Mouse (Mus musculus) telencephalon, adult 2 months (tissue): ENCODE results near the gene Uckl1.

ENCODE experiments used
- DNase-seq: peaks from one replicate; pipeline ENCODE4 v3.0.0-alpha.2; 2011; ENCODE audit warnings: low read depth, low spot score

Uckl1 gene

GRCm38 (mm10) chr2:181589732-181590105 is 5.0 kb upstream of the Uckl1 start:
- no peak for DNase-seq

DNA sequence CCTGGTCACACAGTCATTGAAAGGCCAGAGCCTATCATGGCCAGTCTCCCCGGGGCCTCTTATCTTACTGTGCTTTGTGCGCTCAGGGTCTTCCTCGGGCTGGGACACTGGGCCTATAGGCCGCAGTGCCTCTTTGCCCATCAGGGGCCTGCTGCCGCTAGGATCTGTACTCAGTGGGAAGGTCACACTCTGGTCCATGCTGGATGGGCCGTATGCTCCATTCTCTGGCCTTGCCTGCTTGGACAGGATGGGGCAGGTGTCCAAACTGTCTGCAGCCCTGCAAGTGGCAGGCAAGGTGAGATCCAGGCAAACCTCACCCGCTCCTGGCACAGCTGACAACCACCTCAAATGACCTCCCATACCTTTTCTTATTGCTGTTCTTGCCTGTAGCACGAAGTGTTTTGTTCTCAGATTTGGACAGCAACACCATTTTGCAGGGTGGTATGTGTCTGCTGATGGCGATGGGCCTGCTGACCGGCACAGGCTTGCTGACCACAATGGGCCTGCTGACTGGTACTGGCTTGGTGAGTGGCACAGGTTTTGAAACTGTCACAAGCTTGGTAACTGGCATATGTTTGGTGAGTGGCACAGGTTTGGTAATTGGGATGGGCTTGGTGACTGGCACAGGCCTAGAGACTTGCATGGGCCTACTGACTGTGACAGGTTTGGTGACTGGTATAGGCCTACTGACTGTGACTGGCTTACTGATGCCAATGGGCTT is 4.5 kb upstream of the Uckl1 start:
- no peak for DNase-seq

GRCm38 (mm10) chr2:181588229-181588780 is 3.6 kb upstream of the Uckl1 start:
- no peak for DNase-seq

- no peak for DNase-seq
These were observed 3.1 kb upstream of the Uckl1 start for GRCm38 (mm10) chr2:181587796-181588195.

- no peak for DNase-seq
These were observed 1.4 kb upstream of the Uckl1 start for GRCm38 (mm10) chr2:181586124-181586523.

DNA sequence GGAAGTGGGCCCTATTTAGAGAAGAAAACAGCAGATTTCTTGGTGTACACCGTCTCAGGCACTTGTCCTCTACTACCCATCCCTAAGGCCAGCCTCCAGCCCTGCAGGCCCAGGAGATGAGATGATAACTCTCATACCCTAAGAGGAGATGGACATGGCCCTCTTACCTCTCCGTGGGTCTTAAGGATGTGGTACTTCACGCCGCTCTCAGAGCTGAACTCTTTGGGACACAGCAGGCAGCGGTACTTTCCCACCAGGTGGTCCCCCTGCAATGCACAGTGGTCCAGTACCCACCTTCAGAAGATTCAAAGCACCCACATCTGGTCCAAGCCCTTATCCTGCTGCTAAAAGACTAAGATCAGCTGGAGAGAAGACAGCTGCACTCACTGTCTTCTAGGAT is 814 bp upstream of the Uckl1 start:
- DNase-seq, result no peak

DNA sequence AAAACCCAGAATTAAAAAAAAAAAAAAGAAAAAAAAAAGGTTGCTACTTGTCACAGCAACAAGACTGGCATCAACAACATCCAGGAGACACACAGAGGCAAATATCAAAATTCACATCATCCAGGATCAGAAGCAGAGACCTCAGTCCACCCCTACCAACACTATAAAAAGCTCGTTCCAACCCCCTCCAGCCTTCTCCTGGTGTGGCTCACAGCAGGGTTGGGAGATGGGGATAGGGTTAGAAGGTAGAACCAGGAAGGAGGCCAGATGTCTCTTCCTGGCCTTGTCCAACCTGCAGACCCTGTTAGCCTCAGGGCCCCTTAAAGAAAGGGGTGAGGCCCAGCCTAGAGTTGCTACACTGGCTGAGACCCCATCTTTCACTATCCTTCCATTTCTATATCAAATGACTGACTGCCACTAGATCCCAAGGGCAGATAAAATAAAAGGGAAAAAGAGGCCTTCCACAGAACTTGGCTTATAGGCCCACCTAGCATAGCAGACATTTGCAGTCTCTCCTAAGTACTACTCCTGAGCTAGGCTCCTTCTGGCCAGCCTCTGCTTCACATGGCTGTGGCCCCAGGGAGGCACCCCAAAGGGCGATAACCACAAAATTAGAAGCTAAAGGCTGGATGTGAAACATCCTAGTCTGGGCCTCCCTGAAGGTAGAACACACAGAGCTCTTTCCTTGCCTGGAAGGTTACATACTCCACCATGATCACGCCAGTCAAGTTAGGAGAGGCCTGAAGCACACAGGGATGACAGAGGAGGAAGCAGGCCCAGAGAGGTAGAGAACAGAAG is 1.0 kb downstream of the Uckl1 start:
- DNase-seq, result no peak

DNA sequence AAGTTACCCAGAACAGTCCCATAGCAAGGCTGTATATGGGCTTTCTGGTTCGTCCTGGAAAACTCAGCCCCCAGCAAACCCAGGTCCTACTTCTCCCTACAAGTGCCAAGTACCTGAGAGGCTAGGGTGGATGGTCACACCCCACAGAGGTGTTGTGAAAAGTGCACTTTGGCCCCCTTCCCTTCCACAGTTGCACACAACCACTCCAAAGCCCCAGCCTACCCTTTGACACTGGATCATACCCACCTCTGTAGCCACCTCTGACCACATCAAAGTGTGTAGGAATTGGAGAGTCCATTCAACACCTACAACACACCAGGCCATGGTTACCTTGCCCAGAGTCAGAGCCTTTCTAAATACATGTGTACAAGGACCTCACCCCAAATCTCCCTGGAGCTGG is 1.8 kb downstream of the Uckl1 start:
- no peak for DNase-seq

- DNase-seq, result no peak
These were observed 2.3 kb downstream of the Uckl1 start for GRCm38 (mm10) chr2:181582358-181582757.

GRCm38 (mm10) chr2:181581402-181582120 is 3.1 kb downstream of the Uckl1 start:
- DNase-seq, result no peak

DNA sequence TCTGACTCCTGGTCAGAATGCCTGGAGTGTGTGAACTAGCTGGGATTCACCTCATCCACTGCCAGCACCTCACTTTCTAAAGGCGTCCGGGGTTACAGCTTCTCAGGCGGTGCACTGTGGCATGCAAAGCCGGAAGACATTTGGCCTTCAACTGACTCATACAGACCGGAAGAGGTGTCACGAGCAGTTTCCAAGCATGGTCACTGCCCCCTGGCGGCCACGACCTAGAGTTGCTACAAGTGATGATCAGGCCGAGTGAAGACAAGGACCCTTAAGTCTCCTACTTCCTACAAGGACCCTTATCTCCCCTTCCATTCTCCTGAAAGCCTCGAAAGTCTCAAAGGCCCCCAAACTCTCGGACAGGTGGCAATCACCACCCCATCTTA is 3.7 kb downstream of the Uckl1 start:
- peak; percentile 81 for DNase-seq

DNA sequence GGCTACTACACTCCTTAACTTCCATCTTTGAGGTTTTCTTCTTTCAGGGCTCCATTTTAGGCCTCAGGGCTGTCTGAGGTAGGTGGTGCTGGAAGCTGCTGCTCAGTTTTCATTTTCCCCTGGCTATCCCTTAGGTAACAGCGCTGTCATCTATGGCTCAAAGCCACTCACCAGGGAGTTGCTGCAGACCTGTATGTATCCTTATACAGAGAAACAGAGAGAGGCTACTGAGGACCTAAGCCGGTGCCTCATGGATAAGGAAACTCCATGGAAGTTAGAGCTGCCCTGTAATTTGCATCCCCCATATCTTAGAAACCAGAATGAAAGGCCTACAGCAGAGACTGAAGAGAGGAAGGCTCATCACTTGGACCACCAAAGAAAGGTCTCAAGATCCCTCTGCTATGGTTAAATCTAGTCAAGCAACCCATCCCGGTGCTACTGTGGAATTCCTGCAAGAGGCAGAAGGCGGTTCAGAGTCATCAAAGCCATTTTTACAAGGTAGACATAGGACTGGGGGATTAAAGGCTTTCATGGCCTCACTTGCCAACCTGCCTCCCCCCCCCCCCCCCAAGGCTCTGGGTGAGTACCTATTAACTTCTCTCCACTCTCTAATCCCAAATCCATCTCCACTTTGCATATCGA is 4.4 kb downstream of the Uckl1 start:
- DNase-seq, result no peak

DNA sequence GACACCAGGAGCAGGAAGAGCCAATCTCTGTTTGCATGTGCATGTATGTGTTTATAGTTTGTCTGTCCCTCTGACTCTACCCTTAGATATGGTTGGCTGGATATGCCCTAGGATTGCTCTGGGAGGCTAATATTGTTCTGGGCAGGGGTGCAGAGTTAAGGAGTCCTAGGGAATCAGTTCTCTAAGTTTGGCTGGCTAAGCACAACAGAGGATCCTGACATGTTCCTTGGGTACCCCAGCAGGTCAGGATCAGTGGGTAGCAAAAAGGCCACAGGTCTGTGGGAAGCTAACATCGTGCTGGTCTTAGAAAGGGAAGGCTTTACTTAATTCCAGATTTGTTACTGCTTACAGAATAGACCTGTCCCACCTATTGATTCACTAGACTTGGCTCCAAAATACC is 5.0 kb downstream of the Uckl1 start:
- DNase-seq, result no peak

GRCm38 (mm10) chr2:181578790-181579618 is 5.7 kb downstream of the Uckl1 start:
- DNase-seq, result no peak

GRCm38 (mm10) chr2:181577981-181578581 is 6.6 kb downstream of the Uckl1 start:
- DNase-seq, result no peak

DNA sequence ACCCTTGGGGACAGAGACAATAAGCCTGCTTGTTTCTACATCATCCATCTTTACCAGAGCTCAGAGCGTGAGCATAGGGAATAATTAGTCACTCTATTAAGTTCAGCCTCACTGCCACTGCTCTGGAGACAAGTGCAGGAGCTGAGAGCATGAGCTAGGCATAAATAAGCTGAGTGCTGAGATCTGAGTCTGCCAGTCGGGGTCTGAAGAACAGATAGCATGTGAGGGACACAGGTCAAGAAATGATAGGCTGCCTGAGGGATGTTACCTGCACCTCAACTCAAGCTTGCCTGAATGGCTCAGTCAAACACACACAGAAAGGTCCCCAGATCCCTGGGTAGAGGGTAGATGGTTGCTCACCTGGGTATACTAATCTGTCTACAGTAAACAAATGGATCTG is 7.6 kb downstream of the Uckl1 start:
- no peak for DNase-seq

DNA sequence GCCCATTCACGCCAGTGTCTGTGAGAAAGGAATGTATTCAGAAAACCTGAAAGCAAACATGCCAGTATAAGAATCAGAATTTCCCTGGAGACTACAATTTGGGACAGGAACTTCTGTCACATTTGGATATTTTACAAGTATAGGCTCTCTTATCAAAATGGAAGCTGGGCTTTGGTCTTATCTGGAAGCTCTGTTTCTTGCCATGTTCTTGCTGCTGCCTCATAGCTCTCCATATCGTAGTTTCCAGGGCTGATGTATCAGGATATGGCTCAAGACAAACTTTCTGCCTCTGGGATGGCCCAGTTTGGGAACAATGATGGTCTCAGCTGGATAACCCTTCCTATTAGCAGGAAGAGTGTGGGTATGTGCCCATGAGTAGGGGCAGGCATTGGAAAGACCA is 8.1 kb downstream of the Uckl1 start:
- DNase-seq, result no peak

DNA sequence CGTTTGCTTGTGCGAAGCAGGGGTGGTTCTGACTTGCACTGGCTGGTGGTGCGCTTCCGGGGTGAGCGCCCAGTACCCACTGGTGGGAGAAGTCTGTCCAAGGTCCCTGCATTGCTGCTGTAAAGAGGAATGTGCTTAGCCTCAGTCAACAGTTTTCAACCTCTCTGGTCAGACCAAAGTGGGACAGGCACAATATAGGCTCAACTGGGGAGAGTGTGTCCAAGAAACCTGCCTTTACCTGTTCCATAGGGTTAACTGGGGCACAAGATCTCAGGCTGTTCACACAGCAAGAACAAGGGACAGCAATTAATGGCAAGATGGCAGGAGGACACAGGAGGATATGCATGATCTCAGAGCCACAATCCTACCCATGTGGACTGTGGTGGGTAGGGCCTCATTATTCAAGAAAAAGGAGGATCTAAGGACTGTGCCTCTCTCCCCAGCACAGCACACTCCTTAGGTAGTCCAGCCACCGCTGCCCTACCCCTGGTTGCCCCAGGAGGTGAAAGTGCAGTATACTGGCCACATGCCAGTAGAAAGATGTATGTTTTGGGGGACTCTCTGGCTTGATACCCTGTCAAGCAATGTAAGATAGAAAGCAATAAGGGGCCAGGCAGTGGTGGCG is 9.7 kb downstream of the Uckl1 start:
- no peak for DNase-seq

DNA sequence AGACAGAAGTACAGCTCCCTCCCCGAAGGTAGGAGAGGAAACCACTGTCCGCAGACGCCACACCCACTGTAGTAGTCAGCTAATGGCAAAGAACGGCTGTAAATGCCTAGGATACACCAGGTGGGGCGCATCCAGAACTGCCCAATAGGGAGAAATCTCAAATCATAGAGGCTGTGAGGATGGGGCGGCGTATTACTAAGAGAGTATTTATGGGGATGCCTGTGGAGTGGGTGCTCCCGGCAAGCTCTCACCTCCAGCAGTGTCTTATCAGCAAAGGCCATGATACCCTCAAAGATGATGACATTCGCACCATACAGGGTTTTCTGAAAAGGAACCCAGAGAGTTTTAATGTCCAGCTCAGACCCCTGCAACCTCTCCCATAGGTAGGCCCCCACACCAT is 10.7 kb downstream of the Uckl1 start:
- DNase-seq, result no peak
